Mouse (Mus musculus) olfactory bulb, adult 2 months (tissue): ENCODE measurements at regions not wholly inside any gene's neighbourhood (a gene's known extent, or its start where the extent isn't known, plus 50 kb on each side); places are given as distances from the start of the nearest gene placed in this dataset.

Source experiments
- H3K27ac ChIP-seq: fragments of 200-500 bp; 2 replicates; pipeline ENCODE4 v1.5.1; 2012; ENCODE audit warnings: low read depth, low read length; ENCODE audit not compliant: insufficient read depth
- H3K4me1 ChIP-seq: fragments of 200-500 bp; 2 replicates; pipeline ENCODE4 v1.6.1; 2012; ENCODE audit warnings: low read length; ENCODE audit not compliant: control insufficient read depth, insufficient read depth
- H3K4me3 ChIP-seq: fragments of 200-500 bp; 2 replicates; pipeline ENCODE4 v1.5.1; 2012; ENCODE audit warnings: mild to moderate bottlenecking, low read depth, low read length, moderate library complexity; ENCODE audit not compliant: insufficient read depth
- CTCF ChIP-seq: fragments of 200-500 bp; IDR thresholded peaks from 2 replicates; pipeline ENCODE4 v1.5.1; 2012; ENCODE audit warnings: low read depth, mild to moderate bottlenecking, low read length, moderate library complexity; ENCODE audit not compliant: insufficient read depth
- POLR2A ChIP-seq: fragments of 200-500 bp; IDR thresholded peaks from 2 replicates; pipeline ENCODE4 v1.6.1; 2012; ENCODE audit warnings: mild to moderate bottlenecking, low read depth, low read length, moderate library complexity; ENCODE audit not compliant: insufficient read depth
- WGBS: fragments of 180-500 bp; shearing (Covaris S2); methylation state at CpG from one replicate; pipeline ENCODE4 v1.1.7; 2018; 5-methylcytosine and 5-hydroxymethylcytosine counted together

- no peak overlapping the region for H3K4me3 ChIP-seq
- 97% methylated on average over 6 of the region's 6 CpGs for WGBS
Observed at GRCm38 (mm10) chr14:99387581-99387980, 89.1 kb downstream of the Klf5 start.

GRCm38 (mm10) chr14:99389306-99389705 is 90.8 kb downstream of the Klf5 start:
- H3K4me3 ChIP-seq = no peak overlapping the region
- no peak overlapping the region for H3K27ac ChIP-seq
- H3K4me1 ChIP-seq = no peaks in the 10 kb centered on the region
- 48% methylated on average over 5 of the region's 5 CpGs for WGBS
- TF ChIP-seq CTCF (no peak), POLR2A (no peak)

More at GRCm38 (mm10) chr14:99387581-99387980, 89.1 kb downstream of the Klf5 start:
- Histone ChIP-seq H3K27ac (no peak overlapping the region), H3K4me1 (no peaks in the 10 kb centered on the region)
- no peak for TF ChIP-seq CTCF
- TF ChIP-seq POLR2A = no peak

GRCm38 (mm10) chr14:99391700-99392099 is 93.2 kb downstream of the Klf5 start:
- Histone ChIP-seq H3K27ac (no peak overlapping the region), H3K4me3 (no peak overlapping the region), H3K4me1 (no peaks in the 10 kb centered on the region)
- 88% methylated on average over 7 of the region's 7 CpGs for WGBS
- no peak for TF ChIP-seq POLR2A
- no peak for TF ChIP-seq CTCF

GRCm38 (mm10) chr14:99392813-99393212 is 94.3 kb downstream of the Klf5 start:
- H3K4me3 ChIP-seq = no peak overlapping the region
- WGBS = 87% methylated on average over 2 of the region's 2 CpGs
- no peak for TF ChIP-seq CTCF
- TF ChIP-seq POLR2A = no peak
- H3K27ac ChIP-seq = no peak overlapping the region
- H3K4me1 ChIP-seq = no peaks in the 10 kb centered on the region

GRCm38 (mm10) chr14:99393611-99394010 is 95.1 kb downstream of the Klf5 start:
- Histone ChIP-seq H3K4me1 (no peaks in the 10 kb centered on the region), H3K27ac (no peak overlapping the region), H3K4me3 (no peak overlapping the region)
- TF ChIP-seq CTCF (no peak), POLR2A (no peak)
- WGBS = 91% methylated on average over 8 of the region's 8 CpGs

- Histone ChIP-seq H3K27ac (no peak overlapping the region), H3K4me1 (no peaks in the 10 kb centered on the region), H3K4me3 (no peak overlapping the region)
- TF ChIP-seq CTCF = no peak
- no peak for TF ChIP-seq POLR2A
- WGBS = 92% methylated on average over 6 of the region's 6 CpGs
Observed at GRCm38 (mm10) chr14:99403155-99403726, 104.8 kb downstream of the Klf5 start.

GRCm38 (mm10) chr14:99405228-99405627 is 106.7 kb downstream of the Klf5 start:
- TF ChIP-seq POLR2A (no peak), CTCF (no peak)
- Histone ChIP-seq H3K4me1 (no peaks in the 10 kb centered on the region), H3K27ac (no peak overlapping the region), H3K4me3 (no peak overlapping the region)
- WGBS = 81% methylated on average over 5 of the region's 5 CpGs

- TF ChIP-seq CTCF = no peak
- no peak for TF ChIP-seq POLR2A
- Histone ChIP-seq H3K4me1 (no peaks in the 10 kb centered on the region), H3K27ac (no peak overlapping the region), H3K4me3 (no peak overlapping the region)
- WGBS = 82% methylated on average over 5 of the region's 5 CpGs
Observed at GRCm38 (mm10) chr14:99411835-99412234, 113.3 kb downstream of the Klf5 start.

GRCm38 (mm10) chr14:99416169-99416568 is 117.7 kb downstream of the Klf5 start:
- H3K4me3 ChIP-seq = no peak overlapping the region
- no peak overlapping the region for H3K27ac ChIP-seq
- no peak for TF ChIP-seq POLR2A
- no peak for TF ChIP-seq CTCF
- H3K4me1 ChIP-seq = no peaks in the 10 kb centered on the region
- 82% methylated on average over 3 of the region's 3 CpGs for WGBS

GRCm38 (mm10) chr14:99418970-99419369 is 120.5 kb downstream of the Klf5 start:
- Histone ChIP-seq H3K4me3 (no peak overlapping the region), H3K27ac (no peak overlapping the region), H3K4me1 (no peaks in the 10 kb centered on the region)
- no peak for TF ChIP-seq POLR2A
- no peak for TF ChIP-seq CTCF
- 94% methylated on average over 5 of the region's 5 CpGs for WGBS
